Mouse (Mus musculus) C2C12 (cell line): ENCODE measurements around the gene Reln. TPM values are rescaled to one million over a fixed set of nuclear protein-coding genes. Genes with fewer than 3 reads are reported as not detected.

Source experiments
- H3K27me3 ChIP-seq: one replicate; pipeline ENCODE4 v1.6.1; 2011; ENCODE audit not compliant: control insufficient read depth, insufficient read depth, insufficient read length
- H3K36me3 ChIP-seq: one replicate; pipeline ENCODE4 v1.6.1; 2011; ENCODE audit not compliant: control insufficient read depth, insufficient read depth
- H3K4me3 ChIP-seq: one replicate; pipeline ENCODE4 v1.5.1; 2011; ENCODE audit warnings: mild to moderate bottlenecking, control low read depth; ENCODE audit not compliant: poor library complexity, insufficient read depth, severe bottlenecking
- H3K79me2 ChIP-seq: one replicate; pipeline ENCODE4 v1.6.1; 2011; ENCODE audit not compliant: control insufficient read depth, insufficient read depth
- H3K79me3 ChIP-seq: one replicate; pipeline ENCODE4 v1.6.1; 2011; ENCODE audit warnings: low read depth, control low read depth
- H3ac ChIP-seq: one replicate; pipeline ENCODE3; 2011; ENCODE audit warnings: low read depth; ENCODE audit not compliant: control insufficient read depth, insufficient read length
- CEBPB ChIP-seq: IDR thresholded peaks from one replicate; pipeline ENCODE4 v1.6.1; 2011; ENCODE audit warnings: low read depth, mild to moderate bottlenecking, control low read depth, moderate library complexity
- CTCF ChIP-seq: IDR thresholded peaks from one replicate; pipeline ENCODE4 v1.5.1; 2011; ENCODE audit not compliant: control insufficient read depth, insufficient read depth, insufficient read length
- FOSL1 ChIP-seq: IDR thresholded peaks from one replicate; pipeline ENCODE4 v1.8.0; 2011; ENCODE audit warnings: mild to moderate bottlenecking, low read length; ENCODE audit not compliant: poor library complexity, insufficient read depth, severe bottlenecking
- MAX ChIP-seq: IDR thresholded peaks from one replicate; pipeline ENCODE4 v1.6.1; 2011; ENCODE audit warnings: mild to moderate bottlenecking, control low read depth
- MYOD1 ChIP-seq: IDR thresholded peaks from one replicate; pipeline ENCODE4 v1.6.1; 2011; ENCODE audit warnings: low read depth; ENCODE audit not compliant: control insufficient read depth, insufficient read length
- MYOG ChIP-seq: IDR thresholded peaks from one replicate; pipeline ENCODE4 v1.6.1; 2011; ENCODE audit not compliant: control insufficient read depth, insufficient read length; ENCODE audit errors: extremely low read depth
- USF1 ChIP-seq: IDR thresholded peaks from one replicate; pipeline ENCODE4 v1.6.1; 2011; ENCODE audit warnings: low read depth, mild to moderate bottlenecking, control low read depth, moderate library complexity
- polyA plus RNA-seq: library from polyadenylated mRNA; unstranded; fragments of >200 nt; fragmentation: generic; extraction: Trizol; gene quantifications from one replicate; pipeline ENCODE4 v1.2.1, GENCODE M21; 2012; ENCODE audit warnings: missing spikeins

The Reln gene
- polyA plus RNA-seq, 1 experiment, result not detected

DNA sequence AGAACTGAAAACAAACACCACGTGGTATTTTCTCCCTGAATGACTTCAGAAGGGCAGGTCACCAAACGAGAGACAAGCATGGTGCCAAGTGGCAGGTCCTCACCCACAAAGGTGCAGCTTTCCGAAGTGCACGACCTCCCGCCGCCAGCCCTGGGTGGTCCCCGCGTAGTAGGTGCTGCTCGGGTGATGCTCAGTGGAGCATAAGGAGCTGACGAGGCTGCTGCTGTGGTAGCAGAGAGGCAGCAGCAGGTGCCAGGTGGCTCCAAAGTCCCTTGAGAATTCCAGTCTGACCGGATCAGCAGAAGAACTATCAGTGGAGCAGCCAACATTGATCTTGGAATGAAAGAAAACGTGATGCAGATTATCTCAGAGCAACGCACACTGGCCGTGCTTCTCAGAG lies 384.4 kb downstream of the Reln start:
- Histone ChIP-seq H3K79me2 (no peaks in the 10 kb centered on the region), H3K27me3 (peaks cover 3% of the 10 kb centered on the region), H3K36me3 (no peaks in the 10 kb centered on the region), H3K4me3 (no peak overlapping the region), H3ac (no peak overlapping the region), H3K79me3 (no peaks in the 10 kb centered on the region)
- TF ChIP-seq USF1 (no peak), MAX (no peak), MYOG (no peak), CEBPB (no peak), FOSL1 (no peak), MYOD1 (no peak), CTCF (no peak)

DNA sequence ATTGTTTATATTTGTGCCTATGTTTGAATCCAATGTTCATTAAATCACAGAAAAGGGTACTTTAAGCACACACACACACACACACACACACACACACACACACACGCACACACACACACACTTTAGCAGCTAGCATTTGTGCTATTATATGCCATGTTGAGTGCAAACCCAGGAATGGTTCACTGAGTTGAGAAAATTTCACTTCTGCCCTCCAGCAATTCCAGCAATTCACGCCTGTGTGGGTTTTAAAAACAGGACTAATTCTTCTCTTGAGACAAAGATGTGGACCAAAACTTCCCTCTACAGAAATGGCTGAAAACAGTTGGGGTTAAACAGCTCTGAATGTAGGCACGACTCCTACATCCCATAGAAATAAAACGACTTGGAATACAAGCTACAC lies 386.9 kb downstream of the Reln start:
- no peak for TF ChIP-seq FOSL1
- no peak for TF ChIP-seq CEBPB
- no peak for TF ChIP-seq USF1
- TF ChIP-seq MAX, result no peak
- no peak for TF ChIP-seq CTCF
- TF ChIP-seq MYOD1, result no peak
- TF ChIP-seq MYOG, result no peak
- Histone ChIP-seq H3K79me2 (no peaks in the 10 kb centered on the region), H3K36me3 (no peaks in the 10 kb centered on the region), H3K79me3 (no peaks in the 10 kb centered on the region), H3ac (no peak overlapping the region), H3K27me3 (peaks cover 3% of the 10 kb centered on the region), H3K4me3 (no peak overlapping the region)

DNA sequence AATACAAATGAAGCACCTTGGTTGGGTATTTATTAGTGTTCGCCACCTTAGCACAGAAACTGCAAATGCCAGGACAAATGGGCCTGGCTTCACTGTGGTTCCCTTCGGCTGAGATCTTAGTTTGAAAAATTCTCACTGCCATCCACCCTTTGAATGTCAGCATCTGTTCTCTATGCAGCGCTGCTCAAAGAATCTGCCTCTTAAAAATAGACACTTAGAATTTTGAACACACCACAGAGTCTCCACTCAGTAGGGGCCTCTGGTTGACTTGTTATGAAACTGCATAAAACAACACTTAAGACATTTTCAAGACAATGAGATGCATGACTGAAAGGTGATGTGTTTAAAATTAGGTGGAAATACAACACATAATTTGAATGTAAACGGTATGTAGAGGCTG lies 387.4 kb downstream of the Reln start:
- Histone ChIP-seq H3K36me3 (no peaks in the 10 kb centered on the region), H3K79me2 (no peaks in the 10 kb centered on the region), H3K4me3 (no peak overlapping the region), H3K27me3 (peaks cover 3% of the 10 kb centered on the region), H3ac (no peak overlapping the region), H3K79me3 (no peaks in the 10 kb centered on the region)
- TF ChIP-seq CEBPB (no peak), MYOD1 (no peak), CTCF (no peak), USF1 (no peak), FOSL1 (no peak), MAX (no peak), MYOG (no peak)

DNA sequence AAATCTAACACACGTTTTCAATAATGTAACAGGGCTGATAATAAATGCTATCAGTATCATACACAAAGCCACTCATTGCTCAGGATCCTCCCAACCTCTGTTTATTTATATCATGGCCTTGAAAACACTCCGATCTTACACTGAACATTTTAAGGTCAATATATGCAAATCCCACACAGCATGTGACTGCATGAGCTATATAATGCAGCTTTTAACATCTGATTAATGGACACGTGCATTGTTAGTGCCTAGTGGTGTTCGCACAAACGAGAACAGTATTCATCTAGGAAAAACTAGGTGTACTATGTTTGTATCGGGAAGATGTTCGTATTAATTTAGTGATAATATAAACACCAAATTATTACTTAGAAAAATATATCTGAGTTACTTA lies 395.0 kb downstream of the Reln start:
- H3K4me3 ChIP-seq, result no peak overlapping the region
- no peak overlapping the region for H3ac ChIP-seq
- no peaks in the 10 kb centered on the region for H3K79me2 ChIP-seq
- no peak for TF ChIP-seq FOSL1
- no peak for TF ChIP-seq MYOG
- TF ChIP-seq MYOD1, result no peak
- TF ChIP-seq CEBPB, result no peak
- no peak for TF ChIP-seq CTCF
- no peak for TF ChIP-seq USF1
- no peak for TF ChIP-seq MAX
- H3K27me3 ChIP-seq, result peaks cover 6% of the 10 kb centered on the region
- H3K36me3 ChIP-seq, result no peaks in the 10 kb centered on the region
- no peaks in the 10 kb centered on the region for H3K79me3 ChIP-seq

DNA sequence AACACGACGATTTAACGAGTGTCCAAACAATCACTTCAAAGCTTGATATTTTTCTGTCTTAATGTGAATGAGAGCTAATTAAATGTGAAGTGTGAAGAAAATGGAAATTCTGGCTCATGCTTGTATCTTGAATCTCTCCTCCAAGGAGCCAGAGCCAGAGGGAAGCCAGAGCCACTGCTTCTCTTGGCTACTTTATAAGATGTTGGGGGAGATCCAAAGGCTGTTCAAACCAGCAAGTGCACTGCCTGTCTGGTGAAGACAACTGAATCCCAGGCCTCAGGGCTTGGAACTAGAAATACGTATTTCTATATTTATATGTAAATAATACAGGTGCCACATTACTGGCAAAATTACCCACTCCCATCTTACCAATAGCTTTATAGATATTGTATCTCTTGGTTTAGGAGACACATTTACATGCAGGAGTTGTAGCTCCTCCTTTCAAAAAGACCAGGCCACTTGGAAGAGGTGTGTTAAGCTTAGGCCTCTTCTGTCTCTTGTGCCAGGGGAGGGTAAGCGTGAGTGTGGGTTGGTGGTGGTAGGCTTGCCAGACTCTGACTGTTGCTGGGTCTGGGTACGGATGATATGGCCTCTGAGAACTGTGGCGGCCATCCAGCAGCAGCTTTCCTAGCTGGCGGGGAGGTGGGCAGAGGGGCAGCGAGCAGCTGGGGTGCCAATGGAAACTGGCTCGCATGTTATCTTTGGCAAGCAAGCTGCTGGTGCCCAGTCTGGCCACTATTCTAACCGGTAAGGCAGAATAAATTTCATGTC lies 395.6 kb downstream of the Reln start:
- TF ChIP-seq CTCF (no peak), MYOG (no peak), MYOD1 (no peak), FOSL1 (no peak), MAX (no peak), USF1 (no peak), CEBPB (no peak)
- no peak overlapping the region for H3K4me3 ChIP-seq
- no peaks in the 10 kb centered on the region for H3K79me3 ChIP-seq
- no peaks in the 10 kb centered on the region for H3K79me2 ChIP-seq
- no peaks in the 10 kb centered on the region for H3K36me3 ChIP-seq
- peaks cover 6% of the 10 kb centered on the region for H3K27me3 ChIP-seq
- no peak overlapping the region for H3ac ChIP-seq
